Mouse (Mus musculus) limb, embryonic 12.5 days (tissue): Measurements from ENCODE around the gene Nudcd2. TPM values are rescaled to one million over a fixed set of nuclear protein-coding genes. Genes with fewer than 3 reads are reported as not detected.

Experiments
- polyA plus RNA-seq: library from polyadenylated mRNA; unstranded; fragments of >200 nt; fragmentation: Nextera tagmentation; extraction: Ambion mirVana; gene quantifications from 2 replicates; pipeline ENCODE4 v1.2.1, GENCODE M21; 2016

The Nudcd2 gene
- polyA plus RNA-seq, 1 experiment from 2014 or later: 205 TPM

Other genes starting within 250 kb of the Nudcd2 start
- gene Mat2b, start 38.5 kb upstream of the Nudcd2 start, polyA plus RNA-seq: 104 and 107 TPM in 2 replicates
- 53.9 and 57.0 TPM in 2 replicates for gene Hmmr, start 245 bp upstream of the Nudcd2 start, polyA plus RNA-seq
- 27.6 and 29.2 TPM in 2 replicates for gene Ccng1, start 21.6 kb downstream of the Nudcd2 start, polyA plus RNA-seq